Mouse (Mus musculus): Measurements from ENCODE around the gene Lrrfip1. TPM values are rescaled to one million over a fixed set of nuclear protein-coding genes. Genes with fewer than 3 reads are reported as not detected.
A peak's percentile ranks its signal among the peaks of the same experiment; 100 is the strongest.

The Lrrfip1 gene
- total RNA-seq, 2 experiments from 2014 or later: 71.4 to 75.1 TPM

GRCm38 (mm10) chr1:91122121-91122520, 123.6 kb downstream of the Lrrfip1 start:
- TF ChIP-seq CTCF (IDR thresholded peaks at IDR 0.05): no peak
- no peak overlapping the region for H3K27ac ChIP-seq
- intact Hi-C loops (cut with DNase I): no loop called here
- no peak for DNase-seq (ENCODE audit: extremely low spot score in 1 of 2, low spot score in 2 of 2)
- H3K4me3 ChIP-seq: no peak overlapping the region

- TF ChIP-seq CTCF (IDR thresholded peaks at IDR 0.05): no peak
- Histone ChIP-seq H3K4me3 (no peak overlapping the region), H3K27ac (no peak overlapping the region)
- no peak for DNase-seq (ENCODE audit: extremely low spot score in 1 of 2, low spot score in 2 of 2)
- intact Hi-C loops (cut with DNase I): no loop called here
Measured at GRCm38 (mm10) chr1:91123004-91123403, 124.5 kb downstream of the Lrrfip1 start.

GRCm38 (mm10) chr1:91123466-91123865, 124.9 kb downstream of the Lrrfip1 start:
- Histone ChIP-seq H3K27ac (no peak overlapping the region), H3K4me3 (no peak overlapping the region)
- no peak for TF ChIP-seq CTCF (IDR thresholded peaks at IDR 0.05)
- no peak for DNase-seq (ENCODE audit: extremely low spot score in 1 of 2, low spot score in 2 of 2)
- intact Hi-C loops (cut with DNase I): no loop called here

DNA sequence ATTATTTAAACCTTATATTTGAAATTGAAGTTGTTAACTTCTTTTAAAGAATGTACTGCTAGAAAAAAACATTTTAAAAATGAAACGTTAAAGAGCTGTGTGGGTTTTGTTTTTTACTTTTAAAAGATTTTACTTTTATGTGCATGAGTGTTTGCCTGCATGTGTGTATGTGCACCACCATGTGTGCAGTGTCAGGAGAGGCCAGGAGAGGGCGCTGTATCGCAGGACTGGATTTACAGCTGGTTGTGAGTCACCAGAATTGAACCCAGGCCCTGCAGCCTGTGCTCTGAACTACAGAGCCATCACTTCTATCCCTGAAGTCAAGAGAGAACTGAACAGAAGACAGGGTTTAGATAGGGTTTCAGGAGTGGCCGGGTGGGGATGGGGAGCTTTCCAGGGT, 130.3 kb downstream of the Lrrfip1 start:
- intact Hi-C loops (cut with DNase I): no loop called here
- peak; percentile 24; the same call in 1 of the 2 replicates for TF ChIP-seq CTCF (IDR thresholded peaks at IDR 0.05)
- no peak overlapping the region for H3K27ac ChIP-seq
- no peak overlapping the region for H3K4me3 ChIP-seq
- DNase-seq (ENCODE audit: extremely low spot score in 1 of 2, low spot score in 2 of 2): no peak

DNA sequence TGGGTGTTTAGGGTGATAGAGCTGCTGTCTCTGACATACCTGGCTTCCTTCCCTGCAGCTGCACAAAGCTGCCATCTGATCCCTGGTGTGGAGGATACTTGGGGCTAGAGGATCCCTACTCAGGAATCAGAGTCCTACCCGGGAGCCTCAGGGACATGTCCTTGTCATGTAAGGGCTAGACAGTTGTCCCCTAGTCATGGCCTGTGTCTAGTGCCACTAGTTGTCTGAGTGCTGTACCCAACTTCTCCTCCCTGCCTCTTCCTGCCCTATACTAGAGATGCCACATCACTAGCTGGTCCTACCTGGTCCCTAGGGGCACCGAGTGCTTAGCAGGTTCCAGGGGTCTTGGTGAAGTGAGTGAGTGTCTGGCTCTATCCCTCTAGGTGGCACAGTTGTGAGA, 138.5 kb downstream of the Lrrfip1 start:
- no peak overlapping the region for H3K27ac ChIP-seq
- no peak for DNase-seq (ENCODE audit: extremely low spot score in 1 of 2, low spot score in 2 of 2)
- no peak for TF ChIP-seq CTCF (IDR thresholded peaks at IDR 0.05)
- intact Hi-C loops (cut with DNase I): no loop called here
- no peak overlapping the region for H3K4me3 ChIP-seq

- H3K4me3 ChIP-seq: no peak within 1 kb of the TSS
- H3K27ac ChIP-seq: no peak within 1 kb of the TSS
- TF ChIP-seq CTCF (IDR thresholded peaks at IDR 0.05): no peak
- intact Hi-C loops (cut with DNase I): no loop called here
- no peak for DNase-seq (ENCODE audit: extremely low spot score in 1 of 2, low spot score in 2 of 2)
Measured at GRCm38 (mm10) chr1:91144813-91145212, 146.3 kb downstream of the Lrrfip1 start, which contains the start of gene Rbm44. Gene Rbm44 (plus strand): TSS chr1:91145089.

DNA sequence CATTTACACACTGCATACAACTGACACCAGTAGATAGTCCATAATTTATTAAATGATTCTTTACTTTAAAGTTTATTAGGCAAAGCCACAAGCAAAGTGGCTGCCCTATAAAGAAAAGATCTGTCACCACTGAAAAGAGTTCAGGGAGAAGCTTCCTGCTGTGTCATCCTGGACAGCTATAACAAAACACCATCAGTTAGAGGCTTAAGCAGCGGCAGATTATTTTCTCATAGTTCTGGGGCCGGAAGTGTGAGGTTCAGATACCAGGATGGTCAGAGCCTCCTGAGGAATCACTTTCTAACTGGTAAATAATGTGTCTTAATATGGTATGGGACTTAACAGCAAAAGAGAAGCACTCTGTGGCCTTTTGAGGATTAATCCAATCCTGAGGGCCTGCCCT, 153.0 kb downstream of the Lrrfip1 start:
- no peak overlapping the region for H3K4me3 ChIP-seq

GRCm38 (mm10) chr1:91166798-91167197, 168.3 kb downstream of the Lrrfip1 start:
- H3K27ac ChIP-seq: no peak overlapping the region
- H3K4me3 ChIP-seq: no peak overlapping the region
- intact Hi-C loops (cut with DNase I): no loop called here
- no peak for TF ChIP-seq CTCF (IDR thresholded peaks at IDR 0.05)
- no peak for DNase-seq (ENCODE audit: extremely low spot score in 1 of 2, low spot score in 2 of 2)

More for the DNA sequence above, 153.0 kb downstream of the Lrrfip1 start:
- no peak for TF ChIP-seq CTCF (IDR thresholded peaks at IDR 0.05)
- no peak overlapping the region for H3K27ac ChIP-seq
- DNase-seq (ENCODE audit: extremely low spot score in 1 of 2, low spot score in 2 of 2): no peak
- intact Hi-C loops (cut with DNase I): no loop called here

DNA sequence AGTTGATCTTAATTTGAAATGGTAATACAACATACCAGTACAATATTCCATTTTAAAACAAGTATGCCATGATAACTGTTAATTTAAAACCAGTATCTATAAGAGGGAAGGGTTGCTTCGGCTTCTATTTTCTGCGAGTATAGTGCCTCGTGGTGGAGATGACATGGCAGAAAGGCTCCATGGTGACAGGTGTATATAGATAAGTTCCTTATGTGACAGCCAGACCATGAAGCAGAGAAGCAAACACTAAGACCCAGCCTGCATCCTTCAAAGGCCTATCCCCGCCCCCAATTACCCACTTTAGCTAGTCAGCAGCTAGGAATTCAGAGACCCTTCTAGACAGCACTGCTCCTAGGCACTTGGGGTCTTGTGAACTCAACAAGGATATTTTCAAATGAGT, 170.6 kb downstream of the Lrrfip1 start:
- Histone ChIP-seq H3K4me3 (no peak overlapping the region), H3K27ac (no peak overlapping the region)
- intact Hi-C loops (cut with DNase I): no loop called here
- no peak for TF ChIP-seq CTCF (IDR thresholded peaks at IDR 0.05)
- DNase-seq (ENCODE audit: extremely low spot score in 1 of 2, low spot score in 2 of 2): no peak

GRCm38 (mm10) chr1:91174796-91175195, 176.3 kb downstream of the Lrrfip1 start:
- no peak overlapping the region for H3K4me3 ChIP-seq
- H3K27ac ChIP-seq: no peak overlapping the region
- TF ChIP-seq CTCF (IDR thresholded peaks at IDR 0.05): no peak
- DNase-seq (ENCODE audit: extremely low spot score in 1 of 2, low spot score in 2 of 2): no peak
- intact Hi-C loops (cut with DNase I): no loop called here

GRCm38 (mm10) chr1:91176026-91176425, 177.5 kb downstream of the Lrrfip1 start:
- Histone ChIP-seq H3K27ac (no peak overlapping the region), H3K4me3 (no peak overlapping the region)
- TF ChIP-seq CTCF (IDR thresholded peaks at IDR 0.05): no peak
- no peak for DNase-seq (ENCODE audit: extremely low spot score in 1 of 2, low spot score in 2 of 2)
- intact Hi-C loops (cut with DNase I): no loop called here

- no peak overlapping the region for H3K4me3 ChIP-seq
- no peak overlapping the region for H3K27ac ChIP-seq
- TF ChIP-seq CTCF (IDR thresholded peaks at IDR 0.05): no peak
- no peak for DNase-seq (ENCODE audit: extremely low spot score in 1 of 2, low spot score in 2 of 2)
- intact Hi-C loops (cut with DNase I): no loop called here
Measured at GRCm38 (mm10) chr1:91176871-91177270, 178.3 kb downstream of the Lrrfip1 start.

Other genes starting within 250 kb of the Lrrfip1 start
- gene Col6a3, start 154.8 kb upstream of the Lrrfip1 start, total RNA-seq (2021): 1 to 10 TPM; 5.8 to 6.6 TPM
- 1 to 10 TPM in 1 of 2 experiments, under 1 TPM in 1; 0.84 to 1.3 TPM for gene Mlph, start 83.7 kb upstream of the Lrrfip1 start, total RNA-seq (2021)
- not detected for gene Prlh, start 45.6 kb upstream of the Lrrfip1 start, total RNA-seq (2021)
- under 1 TPM in 1 of 2 experiments, not detected in 1; 0.23 TPM for gene Rab17, start 29.1 kb upstream of the Lrrfip1 start, total RNA-seq (2021)
- gene Rbm44, start 146.4 kb downstream of the Lrrfip1 start, total RNA-seq (2021): not detected
- gene Ramp1, start 181.1 kb downstream of the Lrrfip1 start, total RNA-seq (2021): 10 to 100 TPM; 52.6 to 53.0 TPM